Comparison of ENCODE assay signal across 13 mouse cellular contexts in the genomic region with DNA sequence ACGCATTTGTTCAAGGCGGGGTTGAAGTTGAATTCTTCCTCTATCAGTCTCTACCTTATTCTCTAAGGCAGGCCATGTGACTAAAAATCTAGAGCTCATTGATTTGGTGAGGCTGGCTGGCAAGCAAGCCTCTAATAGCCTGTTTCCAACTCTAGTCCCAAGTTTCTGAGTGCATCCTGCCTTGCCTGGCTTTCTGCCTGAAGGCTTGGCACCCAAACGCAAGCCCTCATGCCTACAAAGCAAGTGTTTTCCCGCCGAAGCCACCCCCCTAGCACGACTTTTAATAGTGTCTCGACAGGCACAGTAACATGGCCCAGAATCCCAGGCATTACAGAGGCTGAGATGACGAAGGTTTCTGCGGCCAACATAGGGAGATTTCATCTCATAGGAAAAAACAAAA. TPM values are rescaled to one million over a fixed set of nuclear protein-coding genes. Genes with fewer than 3 reads are reported as not detected.
A peak's percentile ranks its signal among the peaks of the same experiment; 100 is the strongest.
DNase-seq lines count a peak whose midpoint lies in the region; ATAC-seq lines count a peak whose summit lies in the region.
"Had no signal": no experiment of that assay in that cellular context is flagged by ENCODE, and none has a peak within 500 bp of the region (broad histone marks: within the 10 kb centered on the region; RNA-seq: fewer than 3 reads in every experiment).

No protein-coding gene starts in this region.

- intact Hi-C loops in left cerebral cortex, postnatal 25 days (cut with DNase I): no loop called here

- H3K4me1 ChIP-seq in heart, embryonic 10.5 days: no peaks in the 10 kb centered on the region
- H3K4me1 ChIP-seq in kidney, embryonic 14.5 days (ENCODE audit: control insufficient read depth, insufficient read depth, low read length): no peaks in the 10 kb centered on the region
- H3K4me1 ChIP-seq: embryonic facial prominence, embryonic 13.5 days; hindbrain, embryonic 15.5 days; limb, embryonic 13.5 days had no signal

- H3K4me3 ChIP-seq in heart, embryonic 10.5 days: no peak overlapping the region
- no peak overlapping the region for H3K4me3 ChIP-seq in kidney, embryonic 14.5 days (ENCODE audit: low read length)
- H3K4me3 ChIP-seq: embryonic facial prominence, embryonic 13.5 days; hindbrain, embryonic 15.5 days; limb, embryonic 13.5 days had no signal

- WGBS in heart, embryonic 10.5 days: 91% methylated on average over 9 of the region's 9 CpGs
- 96% methylated on average over 9 of the region's 9 CpGs for WGBS in kidney, embryonic 14.5 days

- H3K27me3 ChIP-seq in heart, embryonic 10.5 days (ENCODE audit: insufficient read depth, poor library complexity, severe bottlenecking): no peaks in the 10 kb centered on the region
- no peaks in the 10 kb centered on the region for H3K27me3 ChIP-seq in kidney, embryonic 14.5 days (ENCODE audit: control insufficient read depth, insufficient read depth, low read length)
- H3K27me3 ChIP-seq: embryonic facial prominence, embryonic 13.5 days; hindbrain, embryonic 15.5 days; limb, embryonic 13.5 days; Patski had no signal

- no peaks in the 10 kb centered on the region for H3K9me3 ChIP-seq in heart, embryonic 10.5 days
- no peaks in the 10 kb centered on the region for H3K9me3 ChIP-seq in kidney, embryonic 14.5 days (ENCODE audit: control insufficient read depth, low read length)
- H3K9me3 ChIP-seq: embryonic facial prominence, embryonic 13.5 days; hindbrain, embryonic 15.5 days; limb, embryonic 13.5 days had no signal

- no peak overlapping the region for H3K4me2 ChIP-seq in kidney, embryonic 14.5 days (replicated peaks; ENCODE audit: low read depth, low read length)
- H3K4me2 ChIP-seq: embryonic facial prominence, embryonic 13.5 days; hindbrain, embryonic 15.5 days; limb, embryonic 13.5 days had no signal

- H3K9ac ChIP-seq in kidney, embryonic 14.5 days (ENCODE audit: low read depth, low read length): no peak overlapping the region
- H3K9ac ChIP-seq: embryonic facial prominence, embryonic 13.5 days; hindbrain, embryonic 15.5 days; limb, embryonic 13.5 days had no signal

- no peak for ATAC-seq in kidney, embryonic 14.5 days (ENCODE audit: low FRiP score, low TSS enrichment)
- ATAC-seq: Patski had no signal

- no peak overlapping the region for H3K27ac ChIP-seq in heart, embryonic 10.5 days
- no peak overlapping the region for H3K27ac ChIP-seq in kidney, embryonic 14.5 days (ENCODE audit: low read depth, low read length)
- H3K27ac ChIP-seq: embryonic facial prominence, embryonic 13.5 days; hindbrain, embryonic 15.5 days; limb, embryonic 13.5 days had no signal

- DNase-seq in heart, adult 11 months: peak; percentile 88
- DNase-seq in heart, embryonic 10.5 days (ENCODE audit: low spot score): no peak
- peak; percentile 36 to 37 for DNase-seq in cerebellum, adult 18-20 months
- peak; percentile 6 to 24 for DNase-seq in frontal cortex, postnatal 25 days (ENCODE audit: low spot score in 2 of 2)
- peak; percentile 31 to 52 for DNase-seq in left cerebral cortex, postnatal 25 days (ENCODE audit: low spot score in 2 of 2)
- no peak for DNase-seq in thymus, postnatal 25 days
- DNase-seq in yolk sac, embryonic 10.5 days (ENCODE audit: low spot score): no peak
- DNase-seq: gastrocnemius, postnatal 36 days had no signal

- peaks cover 68% of the 10 kb centered on the region for H3K36me3 ChIP-seq in heart, embryonic 10.5 days
- peaks cover 51% of the 10 kb centered on the region for H3K36me3 ChIP-seq in kidney, embryonic 14.5 days (ENCODE audit: control insufficient read depth, insufficient read depth, low read length)

RNA-seq across cellular contexts. Expression of a gene that starts 13.3 kb away (rescaled TPM):
- 22.0 and 26.7 TPM in 2 replicates for polyA plus RNA-seq in heart, embryonic 10.5 days (2016; fragmentation: Nextera tagmentation; extraction: Ambion mirVana)
- 100 to 1,000 TPM; 148 to 160 TPM for total RNA-seq in left cerebral cortex, postnatal 25 days (2021)
- 24.9 and 41.1 TPM in 2 replicates for polyA plus RNA-seq in kidney, embryonic 14.5 days (2014; fragmentation: Nextera tagmentation; extraction: Ambion mirVana)

Comparison
In these comparisons a context has a peak if more than half of its experiments do, and no peak if none do; other contexts are left out.
1. DNase-seq: peak in heart, adult 11 months (single experiment), cerebellum, adult 18-20 months (2 of 2), frontal cortex, postnatal 25 days (2 of 2) and left cerebral cortex, postnatal 25 days (2 of 2); none in heart, embryonic 10.5 days (single experiment), thymus, postnatal 25 days (single experiment) and yolk sac, embryonic 10.5 days (single experiment).